In genomic region chr1:177470091-177470490, GRCm38 (mm10) we compare ENCODE assay signal across 16 mouse cellular contexts. TPM values are rescaled to one million over a fixed set of nuclear protein-coding genes. Genes with fewer than 3 reads are reported as not detected.
DNase-seq lines count a peak whose midpoint lies in the region; ATAC-seq and TF ChIP-seq lines count a peak whose summit lies in the region.
"Had no signal": no experiment of that assay in that cellular context is flagged by ENCODE, and none has a peak within 500 bp of the region (broad histone marks: within the 10 kb centered on the region; RNA-seq: fewer than 3 reads in every experiment).

No protein-coding gene starts in this region.

- ATAC-seq in intestine, postnatal 0 days: peak; percentile 69
- ATAC-seq in erythroid progenitor cell, adult 5-6 weeks (replicated peaks; ENCODE audit: low FRiP score, poor library complexity, severe bottlenecking): no peak

- TF ChIP-seq CTCF in intestine, postnatal 0 days (IDR thresholded peaks at IDR 0.05; ENCODE audit: low read depth): no peak

- 62% methylated on average over 4 of the region's 4 CpGs for WGBS in heart, embryonic 10.5 days
- 32% methylated on average over 4 of the region's 4 CpGs for WGBS in intestine, postnatal 0 days

- no peak overlapping the region for H3K4me3 ChIP-seq in heart, embryonic 10.5 days
- H3K4me3 ChIP-seq in intestine, postnatal 0 days (ENCODE audit: low read depth, low read length): no peak overlapping the region
- H3K4me3 ChIP-seq: forebrain, embryonic 12.5 days; hindbrain, embryonic 15.5 days had no signal

- no peaks in the 10 kb centered on the region for H3K36me3 ChIP-seq in heart, embryonic 10.5 days
- no peaks in the 10 kb centered on the region for H3K36me3 ChIP-seq in intestine, postnatal 0 days (ENCODE audit: control insufficient read depth, insufficient read depth)
- H3K36me3 ChIP-seq: forebrain, embryonic 12.5 days; hindbrain, embryonic 15.5 days had no signal

- no peaks in the 10 kb centered on the region for H3K4me1 ChIP-seq in heart, embryonic 10.5 days
- no peaks in the 10 kb centered on the region for H3K4me1 ChIP-seq in intestine, postnatal 0 days (replicated peaks; ENCODE audit: control insufficient read depth, insufficient read depth, low read length)
- H3K4me1 ChIP-seq: forebrain, embryonic 12.5 days; hindbrain, embryonic 15.5 days had no signal

- no peaks in the 10 kb centered on the region for H3K27me3 ChIP-seq in heart, embryonic 10.5 days (ENCODE audit: insufficient read depth, poor library complexity, severe bottlenecking)
- H3K27me3 ChIP-seq in intestine, postnatal 0 days (replicated peaks; ENCODE audit: control insufficient read depth, insufficient read depth, low read length): no peaks in the 10 kb centered on the region
- H3K27me3 ChIP-seq: forebrain, embryonic 12.5 days; hindbrain, embryonic 15.5 days had no signal

- no peak overlapping the region for H3K4me2 ChIP-seq in intestine, postnatal 0 days (replicated peaks; ENCODE audit: low read depth)
- H3K4me2 ChIP-seq: forebrain, embryonic 12.5 days; hindbrain, embryonic 15.5 days; midbrain, embryonic 11.5 days had no signal

- H3K9me3 ChIP-seq in heart, embryonic 10.5 days: no peaks in the 10 kb centered on the region
- H3K9me3 ChIP-seq in intestine, postnatal 0 days (ENCODE audit: control insufficient read depth): no peaks in the 10 kb centered on the region
- H3K9me3 ChIP-seq: forebrain, embryonic 12.5 days; hindbrain, embryonic 15.5 days had no signal

- H3K27ac ChIP-seq in heart, embryonic 10.5 days: no peak overlapping the region
- H3K27ac ChIP-seq in intestine, postnatal 0 days (ENCODE audit: low read depth, low read length): no peak overlapping the region
- H3K27ac ChIP-seq: forebrain, embryonic 12.5 days; hindbrain, embryonic 15.5 days; liver, embryonic 14.5 days had no signal

- H3K9ac ChIP-seq in intestine, postnatal 0 days (ENCODE audit: low read depth, low read length): no peak overlapping the region
- H3K9ac ChIP-seq: forebrain, embryonic 12.5 days; hindbrain, embryonic 15.5 days; liver, embryonic 14.5 days had no signal

- DNase-seq in heart, adult 11 months: peak; percentile 94
- DNase-seq in heart, embryonic 10.5 days (ENCODE audit: low spot score): no peak
- DNase-seq in 416B (ENCODE audit: low read depth): peak; percentile 21
- DNase-seq in heart, adult 8-10 months (ENCODE audit: low spot score): peak; percentile 57
- no peak for DNase-seq in adrenal gland, adult 18-20 months (ENCODE audit: low spot score in 2 of 2)
- no peak for DNase-seq in natural killer cell, adult 2 months (ENCODE audit: low spot score in 2 of 2)
- DNase-seq: adrenal gland, adult 8-10 months; cerebellum, adult 2 months; gastrocnemius, postnatal 14 days; thymus, postnatal 14 days had no signal

RNA-seq across cellular contexts. Expression of gene Zbtb18, which starts 27.9 kb away (rescaled TPM):
- 1.2 and 1.6 TPM in 2 replicates for polyA plus RNA-seq in heart, embryonic 10.5 days (2016; fragmentation: Nextera tagmentation; extraction: Ambion mirVana)
- total RNA-seq in heart, adult 8-10 months (2022): 10 to 100 TPM; 53.3 to 57.6 (median 54.3) TPM
- polyA plus RNA-seq in intestine, postnatal 0 days (2015; fragmentation: Nextera tagmentation; extraction: Ambion mirVana): 2.5 and 3.1 TPM in 2 replicates
- total RNA-seq in erythroid progenitor cell, adult 5-6 weeks (2015; ENCODE audit: low replicate concordance): 23.1 and 34.2 TPM in 2 replicates
- 29.7 and 35.0 TPM in 2 replicates for total RNA-seq in erythroid progenitor cell, adult 5-6 weeks (2017; ENCODE audit: low replicate concordance)
- 10 to 100 TPM; 22.9 to 24.2 TPM for total RNA-seq in adrenal gland, adult 18-20 months (2021)

Comparison
In these comparisons a context has a peak if more than half of its experiments do, and no peak if none do; other contexts are left out.
1. DNase-seq: peak in heart, adult 11 months (single experiment), 416B (single experiment) and heart, adult 8-10 months (single experiment); none in heart, embryonic 10.5 days (single experiment), adrenal gland, adult 18-20 months (0 of 2) and natural killer cell, adult 2 months (0 of 2).